Mouse (Mus musculus) stomach, adult 2 months (tissue): Measurements from ENCODE around the gene Cyfip2. TPM values are rescaled to one million over a fixed set of nuclear protein-coding genes. Genes with fewer than 3 reads are reported as not detected.

Experiments used
- polyA plus RNA-seq: library from polyadenylated mRNA; depleted of rRNA; stranded (reverse); fragments of >200 nt; gene quantifications from 2 replicates; pipeline ENCODE4 v1.2.3, GENCODE M21; 2012; rRNA removed

Cyfip2 gene
- polyA plus RNA-seq = 0.94 and 1.1 TPM in 2 replicates

DNA sequence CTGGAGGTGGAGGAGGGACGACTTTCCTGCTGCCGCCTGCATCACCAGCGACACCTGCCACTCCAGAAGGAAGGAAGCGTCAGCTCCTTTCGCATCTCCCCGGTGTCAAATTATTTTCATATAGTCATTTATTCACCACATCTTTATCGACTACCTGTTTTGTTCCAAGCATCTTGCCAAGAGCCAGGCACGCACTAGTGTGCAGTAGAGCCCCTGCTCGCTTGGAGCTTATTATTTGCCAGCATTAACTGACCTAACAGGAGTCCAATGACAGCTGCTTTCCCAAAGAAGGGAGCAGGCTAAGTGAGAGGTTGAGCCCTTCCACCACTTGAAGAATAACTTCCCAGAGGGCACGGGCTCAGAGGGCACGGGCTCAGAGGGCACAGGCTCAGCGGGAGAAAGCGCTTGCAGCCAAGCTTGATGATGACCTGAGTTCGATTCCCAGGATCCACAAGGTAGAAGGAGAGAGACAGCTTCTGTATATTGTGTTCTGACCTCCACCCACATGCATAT, at the start of gene Cyfip2:
Cyfip2 (minus strand) TSS at position 337 of the 513 bp plus-strand sequence.

GRCm38 (mm10) chr11:46235334-46235733, 77.3 kb downstream of the Cyfip2 start, which contains the start of gene Fndc9:
Gene Fndc9 (plus strand): TSS chr11:46235531.

DNA sequence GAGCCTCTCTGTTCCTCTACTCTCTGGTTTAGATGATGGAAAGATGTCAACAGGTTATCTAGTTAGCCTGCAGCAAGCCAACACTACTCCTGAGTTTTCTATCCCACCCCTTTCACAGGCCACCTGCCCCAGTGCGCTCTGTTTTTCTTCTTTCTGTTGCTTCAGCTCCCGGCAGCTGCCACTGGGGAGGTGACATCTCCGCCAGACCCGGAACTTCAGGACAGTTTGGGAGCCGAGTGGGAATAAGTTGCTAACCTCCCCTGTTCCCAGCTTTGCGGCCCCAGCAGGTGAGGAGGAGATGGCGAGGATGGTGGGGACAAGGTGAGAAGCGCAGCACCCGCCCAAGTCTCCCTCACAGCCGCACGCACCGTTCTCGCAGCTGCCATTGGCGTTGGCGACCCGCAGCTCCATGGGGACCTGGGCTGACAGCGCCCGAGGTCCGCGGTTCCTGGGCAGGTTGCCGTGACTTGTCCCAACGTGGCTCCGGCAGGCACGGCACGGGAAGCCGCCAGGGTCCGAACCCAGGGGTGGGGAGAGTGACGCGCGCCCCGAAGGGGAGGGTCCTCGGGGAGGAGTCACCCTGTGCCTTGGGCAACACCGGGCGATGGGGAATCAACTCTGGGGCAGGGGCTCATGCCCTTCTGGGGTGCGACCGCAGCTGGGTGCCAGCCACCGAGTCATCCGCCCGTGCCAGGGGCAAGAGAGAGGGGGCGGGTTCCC, 146.6 kb downstream of the Cyfip2 start, which contains the start of gene Nipal4:
Nipal4 (minus strand) TSS at position 643 of the 720 bp plus-strand sequence.

Other genes starting within 250 kb of the Cyfip2 start
- gene Nipal4, start 146.4 kb downstream of the Cyfip2 start, polyA plus RNA-seq = 8.3 and 12.5 TPM in 2 replicates
- 1.2 and 1.8 TPM in 2 replicates for gene Fndc9, start 77.3 kb downstream of the Cyfip2 start, polyA plus RNA-seq
- gene Itk, start 76.7 kb upstream of the Cyfip2 start, polyA plus RNA-seq = 0.06 and 0.11 TPM in 2 replicates
- gene Fam71b, start 83.7 kb upstream of the Cyfip2 start, polyA plus RNA-seq = 0.05 TPM in 1 of 2 replicates, not detected in the other
- 8.6 and 14.6 TPM in 2 replicates for gene Med7, start 124.1 kb upstream of the Cyfip2 start, polyA plus RNA-seq
- not detected in 2 replicates for gene Havcr2, start 142.1 kb upstream of the Cyfip2 start, polyA plus RNA-seq
- gene Gm12169, start 211.4 kb upstream of the Cyfip2 start, polyA plus RNA-seq = not detected in 2 replicates